ENCODE assay signal across 32 mouse cellular contexts in genomic region chr2:19326376-19326775, GRCm38 (mm10).
"Had no signal": no experiment of that assay in that cellular context is flagged by ENCODE, and none has a peak within 500 bp of the region (broad histone marks: within the 10 kb centered on the region; RNA-seq: fewer than 3 reads in every experiment).

No protein-coding gene starts in this region.

- H3K9ac ChIP-seq: limb, embryonic 12.5 days; limb, embryonic 13.5 days; limb, embryonic 15.5 days; liver, embryonic 12.5 days; liver, embryonic 13.5 days; liver, embryonic 14.5 days; liver, embryonic 15.5 days; liver, postnatal 0 days; lung, embryonic 14.5 days; lung, embryonic 15.5 days; midbrain, embryonic 12.5 days; midbrain, embryonic 13.5 days; midbrain, embryonic 15.5 days; neural tube, embryonic 12.5 days had no signal

- H3K27ac ChIP-seq: limb, embryonic 10.5 days; limb, embryonic 12.5 days; limb, embryonic 13.5 days; limb, embryonic 15.5 days; liver, embryonic 12.5 days; liver, embryonic 13.5 days; liver, embryonic 14.5 days; liver, embryonic 15.5 days; lung, embryonic 15.5 days; macrophage; midbrain, embryonic 10.5 days; midbrain, embryonic 12.5 days; midbrain, embryonic 13.5 days; midbrain, embryonic 15.5 days; neural tube, embryonic 12.5 days had no signal

- ATAC-seq: liver, embryonic 12.5 days; liver, postnatal 0 days; lung, postnatal 0 days; midbrain, embryonic 13.5 days; midbrain, embryonic 15.5 days; midbrain, embryonic 16.5 days had no signal

- H3K9me3 ChIP-seq: limb, embryonic 10.5 days; limb, embryonic 12.5 days; limb, embryonic 13.5 days; limb, embryonic 15.5 days; liver, embryonic 12.5 days; liver, embryonic 13.5 days; liver, embryonic 15.5 days; lung, embryonic 15.5 days; megakaryocyte, embryonic 14.5 days; midbrain, embryonic 10.5 days; midbrain, embryonic 12.5 days; midbrain, embryonic 13.5 days; midbrain, embryonic 15.5 days; neural tube, embryonic 12.5 days had no signal

- H3K4me1 ChIP-seq: limb, embryonic 10.5 days; limb, embryonic 12.5 days; limb, embryonic 13.5 days; limb, embryonic 15.5 days; liver, embryonic 12.5 days; liver, embryonic 13.5 days; liver, embryonic 15.5 days; lung, embryonic 15.5 days; megakaryocyte, embryonic 14.5 days; midbrain, embryonic 10.5 days; midbrain, embryonic 12.5 days; midbrain, embryonic 13.5 days; midbrain, embryonic 15.5 days; neural tube, embryonic 12.5 days had no signal

- H3K4me3 ChIP-seq: limb, embryonic 10.5 days; limb, embryonic 12.5 days; limb, embryonic 13.5 days; limb, embryonic 15.5 days; liver, embryonic 12.5 days; liver, embryonic 13.5 days; liver, embryonic 15.5 days; lung, embryonic 15.5 days; megakaryocyte, embryonic 14.5 days; midbrain, embryonic 10.5 days; midbrain, embryonic 12.5 days; midbrain, embryonic 13.5 days; midbrain, embryonic 15.5 days; myocyte; neural tube, embryonic 12.5 days had no signal

- DNase-seq: left cerebral cortex, postnatal 4 days; liver; liver, embryonic 13.5 days; liver, postnatal 0 days; lung, adult 18-20 months; lung, adult 2 months; lung, embryonic 14.5 days; lung, postnatal 10 days; lung, postnatal 14 days; lung, postnatal 36 days; lung, postnatal 4 days; midbrain, embryonic 14.5 days had no signal

- H3K27me3 ChIP-seq: limb, embryonic 12.5 days; limb, embryonic 13.5 days; limb, embryonic 15.5 days; liver, embryonic 12.5 days; liver, embryonic 13.5 days; liver, embryonic 15.5 days; lung, embryonic 15.5 days; megakaryocyte, embryonic 14.5 days; midbrain, embryonic 12.5 days; midbrain, embryonic 13.5 days; midbrain, embryonic 15.5 days; neural tube, embryonic 12.5 days had no signal

- H3K36me3 ChIP-seq: limb, embryonic 10.5 days; limb, embryonic 12.5 days; limb, embryonic 13.5 days; limb, embryonic 15.5 days; liver, embryonic 12.5 days; liver, embryonic 13.5 days; liver, embryonic 15.5 days; lung, embryonic 15.5 days; midbrain, embryonic 10.5 days; midbrain, embryonic 12.5 days; midbrain, embryonic 13.5 days; midbrain, embryonic 15.5 days; neural tube, embryonic 12.5 days had no signal

- H3K4me2 ChIP-seq: limb, embryonic 12.5 days; limb, embryonic 13.5 days; limb, embryonic 15.5 days; liver, embryonic 11.5 days; liver, embryonic 12.5 days; liver, embryonic 13.5 days; liver, embryonic 15.5 days; lung, embryonic 14.5 days; lung, embryonic 15.5 days; midbrain, embryonic 11.5 days; midbrain, embryonic 12.5 days; midbrain, embryonic 13.5 days; midbrain, embryonic 15.5 days; neural tube, embryonic 12.5 days had no signal
